ENCODE assay signal across 8 mouse cellular contexts in genomic region chr5:111200167-111200840, GRCm38 (mm10).
DNase-seq lines count a peak whose midpoint lies in the region; ATAC-seq and TF ChIP-seq lines count a peak whose summit lies in the region.

No protein-coding gene starts in this region.

- H3K4me1 ChIP-seq in lung, embryonic 15.5 days, result peaks cover 47% of the 10 kb centered on the region
- peaks cover 93% of the 10 kb centered on the region for H3K4me1 ChIP-seq in hindbrain, embryonic 15.5 days (replicated peaks)
- H3K4me1 ChIP-seq in cerebellum, adult 2 months (ENCODE audit: control insufficient read depth, insufficient read depth, low read length), result peaks cover 58% of the 10 kb centered on the region

- no peak overlapping the region for H3K9ac ChIP-seq in lung, embryonic 15.5 days
- no peak overlapping the region for H3K9ac ChIP-seq in hindbrain, embryonic 15.5 days

- no peaks in the 10 kb centered on the region for H3K27me3 ChIP-seq in lung, embryonic 15.5 days
- no peaks in the 10 kb centered on the region for H3K27me3 ChIP-seq in hindbrain, embryonic 15.5 days
- no peaks in the 10 kb centered on the region for H3K27me3 ChIP-seq in cerebellum, adult 2 months (ENCODE audit: control insufficient read depth, insufficient read depth, low read length)

- no peak for TF ChIP-seq CTCF in cerebellum, adult 2 months (IDR thresholded peaks at IDR 0.05; ENCODE audit: borderline replicate concordance, insufficient read depth, low read depth, low read length)

- TF ChIP-seq POLR2A in cerebellum, adult 2 months (IDR thresholded peaks at IDR 0.05; ENCODE audit: borderline replicate concordance, insufficient read depth, low read length), result no peak

- no peak overlapping the region for H3K4me2 ChIP-seq in lung, embryonic 15.5 days
- no peak overlapping the region for H3K4me2 ChIP-seq in hindbrain, embryonic 15.5 days

- no peaks in the 10 kb centered on the region for H3K36me3 ChIP-seq in lung, embryonic 15.5 days
- H3K36me3 ChIP-seq in hindbrain, embryonic 15.5 days, result no peaks in the 10 kb centered on the region

- DNase-seq in lung, postnatal 14 days, result no peak
- DNase-seq in naive thymus-derived CD4-positive, alpha-beta T cell, adult 2 months (ENCODE audit: low read depth), result peak; percentile 78
- no peak for DNase-seq in cerebellum, adult 2 months
- DNase-seq in kidney, postnatal 10 days, result no peak
- no peak for DNase-seq in urinary bladder, postnatal 14 days (ENCODE audit: low spot score)

- H3K27ac ChIP-seq in lung, embryonic 15.5 days, result peak overlapping the region; percentile 54
- H3K27ac ChIP-seq in hindbrain, embryonic 15.5 days (replicated peaks), result peak overlapping the region; percentile 72
- no peak overlapping the region for H3K27ac ChIP-seq in cerebellum, adult 2 months (ENCODE audit: insufficient read depth, low read length)

- ATAC-seq in lung, embryonic 15.5 days (ENCODE audit: borderline replicate concordance, extremely low read depth, low FRiP score, low TSS enrichment), result no peak
- ATAC-seq in activated CD4-positive, CD25-positive, alpha-beta regulatory T cell, adult 4 months, result peak; percentile 67
- no peak for ATAC-seq in hindbrain, embryonic 15.5 days (ENCODE audit: low FRiP score, low read depth)

- 39% methylated on average over 12 of the region's 15 CpGs for WGBS in lung, embryonic 15.5 days
- 33% methylated on average over 15 of the region's 15 CpGs for WGBS in hindbrain, embryonic 15.5 days
- 26% methylated on average over 15 of the region's 15 CpGs for WGBS in cerebellum, adult 2 months

- H3K9me3 ChIP-seq in lung, embryonic 15.5 days, result no peaks in the 10 kb centered on the region
- H3K9me3 ChIP-seq in hindbrain, embryonic 15.5 days, result no peaks in the 10 kb centered on the region

- H3K4me3 ChIP-seq in lung, embryonic 15.5 days, result no peak overlapping the region
- no peak overlapping the region for H3K4me3 ChIP-seq in hindbrain, embryonic 15.5 days
- no peak overlapping the region for H3K4me3 ChIP-seq in cerebellum, adult 2 months (replicated peaks; ENCODE audit: insufficient read depth, low read depth, low read length)
